Mouse (Mus musculus) CH12.LX (cell line): ENCODE measurements at regions not wholly inside any gene's neighbourhood (a gene's known extent, or its start where the extent isn't known, plus 50 kb on each side); places are given as distances from the start of the nearest gene placed in this dataset.

Source experiments
- DNase-seq: peaks from one replicate; pipeline ENCODE4 v3.0.0-alpha.2; 2013; ENCODE audit errors: extremely low read depth
- H3K27ac ChIP-seq: 2 replicates; pipeline ENCODE4 v1.5.1; 2012; ENCODE audit warnings: low read depth, mild to moderate bottlenecking, control low read depth, moderate library complexity; ENCODE audit not compliant: insufficient read depth
- H3K27me3 ChIP-seq: replicated peaks from 2 replicates; pipeline ENCODE3; 2012; ENCODE audit warnings: inconsistent platforms
- H3K36me3 ChIP-seq, 2 experiments: replicated peaks in 1 of 2; 2 replicates each; pipeline versions ENCODE3 to v1.6.1; 2012; ENCODE audit warnings: inconsistent platforms in 1 of 2, low read length in 1 of 2, mild to moderate bottlenecking in 1 of 2, mixed read lengths in 1 of 2, moderate library complexity in 1 of 2; ENCODE audit not compliant: control insufficient read depth in 1 of 2, insufficient read depth in 1 of 2
- H3K4me1 ChIP-seq, 2 experiments: 2 replicates each; pipeline ENCODE4 v1.6.1; 2012; ENCODE audit warnings: inconsistent platforms in 1 of 2, moderate library complexity in 1 of 2; ENCODE audit not compliant: insufficient read depth in 2 of 2, control insufficient read depth in 1 of 2
- H3K4me2 ChIP-seq: 2 replicates; pipeline ENCODE4 v1.6.1; 2012; ENCODE audit warnings: low read depth, mild to moderate bottlenecking, control low read depth; ENCODE audit not compliant: poor library complexity, insufficient read depth, severe bottlenecking
- H3K4me3 ChIP-seq, 3 experiments: fragments of 150-350 bp in 1 of 3; sonication (generic) in 1 of 3; replicated peaks in 1 of 3; 2 replicates each; pipeline versions ENCODE3 to v1.5.1; 2011 to 2012; ENCODE audit warnings: low read depth in 2 of 3, low read length in 2 of 3, mild to moderate bottlenecking in 2 of 3, moderate library complexity in 2 of 3, control low read depth in 1 of 3, improper control_type of control experiment in 1 of 3, inconsistent platforms in 1 of 3, mixed read lengths in 1 of 3; ENCODE audit not compliant: poor library complexity in 1 of 3
- H3K79me2 ChIP-seq: replicated peaks from 2 replicates; pipeline ENCODE4 v1.6.1; 2012; ENCODE audit warnings: mild to moderate bottlenecking, moderate library complexity; ENCODE audit not compliant: control insufficient read depth, poor library complexity, insufficient read depth, severe bottlenecking; ENCODE audit errors: extremely low read depth
- H3K9ac ChIP-seq: 2 replicates; pipeline ENCODE4 v1.6.1; 2012; ENCODE audit warnings: low read depth, mild to moderate bottlenecking, control low read depth, moderate library complexity; ENCODE audit not compliant: insufficient read depth
- H3K9me3 ChIP-seq: replicated peaks from 2 replicates; pipeline ENCODE3; 2012; ENCODE audit warnings: low read length, inconsistent platforms, mixed read lengths
- BHLHE40 ChIP-seq: IDR thresholded peaks from 2 replicates; pipeline ENCODE4 v1.6.1; 2011; ENCODE audit warnings: mild to moderate bottlenecking, low read depth, low read length, improper control_type of control experiment
- CHD1 ChIP-seq: IDR thresholded peaks from 2 replicates; pipeline ENCODE4 v1.6.1; 2012; ENCODE audit warnings: low read depth, low read length, improper control_type of control experiment, inconsistent platforms
- CHD2 ChIP-seq: IDR thresholded peaks from 2 replicates; pipeline ENCODE4 v1.6.1; 2011; ENCODE audit warnings: low read length, improper control_type of control experiment
- CTCF ChIP-seq, 2 experiments: IDR thresholded peaks in 1 of 2; conservative IDR thresholded peaks in 1 of 2; 2 replicates each; pipeline ENCODE4 v1.5.1; 2011 to 2012; ENCODE audit warnings: low read depth in 2 of 2, low read length in 2 of 2, improper control_type of control experiment in 1 of 2, inconsistent platforms in 1 of 2, mild to moderate bottlenecking in 1 of 2, moderate library complexity in 1 of 2
- EP300 ChIP-seq: IDR thresholded peaks from 2 replicates; pipeline ENCODE4 v1.6.1; 2011; ENCODE audit warnings: low read length, improper control_type of control experiment
- ETS1 ChIP-seq: conservative IDR thresholded peaks from 2 replicates; pipeline ENCODE4 v1.6.1; 2012; ENCODE audit warnings: low read depth, mild to moderate bottlenecking, inconsistent platforms, low read length, improper control_type of control experiment, moderate library complexity
- GABPA ChIP-seq: IDR thresholded peaks from 2 replicates; pipeline ENCODE4 v1.6.1; 2012; ENCODE audit warnings: low read depth, low read length, improper control_type of control experiment, inconsistent platforms; ENCODE audit not compliant: insufficient replicate concordance
- JUN ChIP-seq: IDR thresholded peaks from 2 replicates; pipeline ENCODE4 v1.6.1; 2011; ENCODE audit warnings: low read depth, mild to moderate bottlenecking, low read length, improper control_type of control experiment, moderate library complexity; ENCODE audit not compliant: insufficient read depth
- JUND ChIP-seq: conservative IDR thresholded peaks from 2 replicates; pipeline ENCODE4 v1.6.1; 2011; ENCODE audit warnings: low read depth, low read length, improper control_type of control experiment
- MAFK ChIP-seq: IDR thresholded peaks from 2 replicates; pipeline ENCODE4 v1.6.1; 2011; ENCODE audit warnings: low read length, improper control_type of control experiment; ENCODE audit not compliant: insufficient replicate concordance
- MYC ChIP-seq: IDR thresholded peaks from 2 replicates; pipeline ENCODE4 v1.6.1; 2011; ENCODE audit warnings: low read depth, mild to moderate bottlenecking, improper control_type of control experiment, low read length
- NELFE ChIP-seq: IDR thresholded peaks from 2 replicates; pipeline ENCODE4 v1.6.1; 2011; ENCODE audit warnings: low read depth, low read length, improper control_type of control experiment
- PAX5 ChIP-seq: IDR thresholded peaks from 2 replicates; pipeline ENCODE4 v1.6.1; 2012; ENCODE audit warnings: low read length, inconsistent platforms, mixed read lengths
- POLR2A ChIP-seq: IDR thresholded peaks from 2 replicates; pipeline ENCODE4 v1.6.1; 2011; ENCODE audit warnings: low read depth, mild to moderate bottlenecking, improper control_type of control experiment, low read length
- RAD21 ChIP-seq: IDR thresholded peaks from 2 replicates; pipeline ENCODE4 v1.6.1; 2011; ENCODE audit warnings: low read depth, mild to moderate bottlenecking, low read length, improper control_type of control experiment, moderate library complexity
- RCOR1 ChIP-seq: conservative IDR thresholded peaks from 2 replicates; pipeline ENCODE4 v1.6.1; 2012; ENCODE audit warnings: low read depth, mild to moderate bottlenecking, inconsistent platforms, low read length, improper control_type of control experiment
- TBP ChIP-seq: conservative IDR thresholded peaks from 2 replicates; pipeline ENCODE4 v1.6.1; 2011; ENCODE audit warnings: low read depth, low read length, improper control_type of control experiment
- UBTF ChIP-seq: IDR thresholded peaks from 2 replicates; pipeline ENCODE4 v1.6.1; 2012; ENCODE audit warnings: low read depth, mild to moderate bottlenecking, inconsistent platforms, low read length, improper control_type of control experiment, moderate library complexity
- ZNF384 ChIP-seq: IDR thresholded peaks from 2 replicates; pipeline ENCODE4 v1.6.1; 2012; ENCODE audit warnings: low read depth, low read length, improper control_type of control experiment, inconsistent platforms
- dilution Hi-C: fragments of 300-500 bp; cut with MboI; formaldehyde crosslinking; loops from 2 replicates; pipeline ENCODE4 v1.14.3; 2020; ENCODE audit warnings: low sequenced_read_pairs; ENCODE audit not compliant: extremely low pct_unique_long_range_greater_than_20kb, extremely low pct_ligation_motif_present
- in situ Hi-C: fragments of 300-500 bp; cut with MboI; formaldehyde crosslinking; loops from 3 replicates; pipeline ENCODE4 v1.14.3; 2019; ENCODE audit warnings: low sequenced_read_pairs, low pct_ligation_motif_present, low pct_unique_long_range_greater_than_20kb, mixed read lengths

DNA sequence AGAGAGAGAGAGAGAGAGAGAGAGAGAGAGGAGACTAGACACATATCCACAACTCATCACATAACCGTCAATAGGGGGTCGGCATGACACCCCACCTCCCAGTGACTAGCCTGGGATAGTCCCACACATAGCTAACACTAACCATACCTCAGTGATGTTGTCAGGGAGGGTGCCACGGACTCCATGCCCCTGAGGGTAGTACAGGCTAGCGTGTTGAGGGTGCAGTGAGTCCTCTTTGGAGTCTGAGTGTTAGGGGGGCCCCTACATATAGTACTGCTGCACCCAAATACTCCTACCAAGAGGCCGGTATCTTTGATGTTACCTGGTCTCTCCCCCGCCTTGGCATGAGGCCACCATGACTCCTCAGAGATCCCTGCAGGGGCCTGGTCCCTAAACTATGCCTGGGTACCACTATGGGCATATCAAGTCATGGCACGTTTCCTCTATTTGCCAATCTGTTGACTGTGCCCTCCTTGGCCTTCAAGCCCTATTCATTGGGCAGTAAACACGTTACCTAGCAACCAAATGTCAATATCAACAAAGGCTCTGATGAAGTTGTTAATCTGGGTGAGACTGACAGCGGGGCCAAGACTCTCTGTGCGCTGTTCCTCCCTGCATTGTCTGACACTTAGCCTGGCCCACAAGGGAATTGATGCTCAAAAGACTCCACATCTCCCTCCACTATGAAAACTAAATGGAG is 156.7 kb downstream of the Inhbb start:
- TF ChIP-seq EP300: no peak
- TF ChIP-seq MYC: no peak
- TF ChIP-seq MAFK: no peak
- no peak for TF ChIP-seq PAX5
- no peak for TF ChIP-seq JUND
- no peak for TF ChIP-seq TBP
- TF ChIP-seq ZNF384: no peak
- DNase-seq: no peak
- Histone ChIP-seq H3K27me3 (no peaks in the 10 kb centered on the region), H3K9ac (no peak overlapping the region), H3K9me3 (peaks cover 85% of the 10 kb centered on the region), H3K79me2 (no peaks in the 10 kb centered on the region), H3K27ac (no peak overlapping the region), H3K4me3 (no peak overlapping the region), H3K4me1 (no peaks in the 10 kb centered on the region), H3K36me3 (no peaks in the 10 kb centered on the region), H3K4me2 (no peak overlapping the region)
- in situ Hi-C loops: no loop called here
- dilution Hi-C loops: no loop called here

DNA sequence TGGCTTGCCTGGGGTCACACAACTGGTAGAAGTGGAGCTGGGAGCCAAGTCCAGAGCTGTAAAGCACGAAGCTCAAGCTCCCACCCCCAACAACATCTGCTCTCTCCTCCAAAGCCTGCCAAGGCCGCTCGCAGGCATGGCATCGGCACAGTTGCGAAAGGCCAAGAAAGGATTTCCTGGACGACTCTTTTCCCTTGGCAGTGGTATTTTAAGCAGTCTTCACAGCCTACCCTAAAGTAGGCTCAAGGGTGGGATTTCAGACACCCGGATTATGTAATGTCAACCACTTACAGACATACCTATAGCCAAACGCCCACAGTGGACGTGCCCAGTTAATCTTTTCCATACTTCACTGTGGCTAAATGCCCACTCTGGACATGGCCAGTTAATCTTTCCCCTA is 162.6 kb downstream of the Inhbb start:
- Histone ChIP-seq H3K36me3 (no peaks in the 10 kb centered on the region), H3K9me3 (peaks cover 89% of the 10 kb centered on the region), H3K4me3 (no peak overlapping the region), H3K4me2 (no peak overlapping the region), H3K79me2 (no peaks in the 10 kb centered on the region), H3K27ac (no peak overlapping the region), H3K9ac (no peak overlapping the region), H3K27me3 (no peaks in the 10 kb centered on the region), H3K4me1 (no peaks in the 10 kb centered on the region)
- dilution Hi-C loops: no loop called here
- no peak for TF ChIP-seq ETS1
- TF ChIP-seq CHD1: no peak
- in situ Hi-C loops: no loop called here
- DNase-seq: no peak

DNA sequence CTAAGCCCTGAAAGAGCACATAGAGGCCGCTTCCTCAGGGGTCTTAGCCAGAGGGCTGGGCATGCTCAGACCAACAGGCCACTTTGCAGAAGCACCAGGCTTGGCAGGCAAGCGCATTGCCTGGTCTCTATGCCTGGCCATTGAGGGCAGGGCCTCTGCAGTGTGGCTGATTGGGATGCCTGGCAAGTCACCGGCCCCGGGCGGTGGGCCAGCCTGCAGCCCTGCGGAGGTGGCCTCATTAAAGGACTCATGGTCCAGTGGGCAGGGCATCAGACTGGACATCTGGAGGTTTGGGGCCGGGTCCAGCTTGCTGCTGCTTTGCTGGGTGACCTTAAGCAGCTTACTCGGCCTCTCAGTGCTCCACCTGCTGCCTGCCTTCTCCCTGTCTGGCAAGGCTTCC is 165.3 kb downstream of the Inhbb start:
- no peak for DNase-seq
- no peaks in the 10 kb centered on the region for H3K27me3 ChIP-seq
- no peak overlapping the region for H3K4me2 ChIP-seq
- TF ChIP-seq POLR2A (no peak), BHLHE40 (no peak), CTCF (conservative IDR thresholded peaks at IDR 0.05 in 1 of 2, IDR thresholded peaks at IDR 0.05 in 1 of 2; ENCODE audit: low read depth in 2 of 2, low read length in 2 of 2) (no peak), CHD2 (no peak), GABPA (no peak), RCOR1 (no peak), MAFK (no peak), NELFE (no peak), UBTF (no peak), RAD21 (no peak), JUN (no peak)
- no peak overlapping the region for H3K9ac ChIP-seq
- no peaks in the 10 kb centered on the region for H3K79me2 ChIP-seq
- H3K9me3 ChIP-seq: peaks cover 86% of the 10 kb centered on the region
- no peak overlapping the region for H3K4me3 ChIP-seq
- H3K36me3 ChIP-seq: no peaks in the 10 kb centered on the region
- no peak overlapping the region for H3K27ac ChIP-seq
- H3K4me1 ChIP-seq: no peaks in the 10 kb centered on the region
- in situ Hi-C loops (no loop called here), dilution Hi-C loops (no loop called here)
